8 mouse cellular contexts compared by ENCODE assay signal in the genomic region with DNA sequence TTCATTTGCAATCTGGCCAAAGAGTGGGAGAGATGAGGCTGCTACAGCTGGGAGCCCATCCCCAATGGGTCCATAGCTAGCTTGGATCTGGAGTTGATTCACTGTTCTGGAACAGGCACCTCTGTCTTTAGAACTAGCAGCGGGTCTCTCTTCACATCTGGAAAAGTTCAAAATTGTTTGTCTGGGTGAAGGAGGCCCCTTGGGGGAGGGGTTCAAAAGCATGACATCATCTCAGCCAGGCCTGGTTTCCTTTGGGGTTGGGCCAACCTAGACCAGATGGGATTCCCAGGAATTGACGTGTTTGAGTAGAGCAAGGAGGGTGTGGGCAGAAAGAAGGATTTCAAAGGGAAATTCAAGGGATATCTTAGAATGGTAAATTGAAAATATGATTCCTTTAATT. TPM values are rescaled to one million over a fixed set of nuclear protein-coding genes. Genes with fewer than 3 reads are reported as not detected.
DNase-seq lines count a peak whose midpoint lies in the region; ATAC-seq and TF ChIP-seq lines count a peak whose summit lies in the region.

No protein-coding gene starts in this region.

- H3K4me3 ChIP-seq in heart, embryonic 11.5 days (ENCODE audit: low read depth, low read length), result no peak overlapping the region
- no peak overlapping the region for H3K4me3 ChIP-seq in midbrain, postnatal 0 days (ENCODE audit: low read depth, low read length)
- no peak overlapping the region for H3K4me3 ChIP-seq in hindbrain, embryonic 14.5 days (replicated peaks; ENCODE audit: low read length)

- H3K36me3 ChIP-seq in heart, embryonic 11.5 days (ENCODE audit: control insufficient read depth, insufficient read depth, low read length), result no peaks in the 10 kb centered on the region
- no peaks in the 10 kb centered on the region for H3K36me3 ChIP-seq in midbrain, postnatal 0 days (ENCODE audit: insufficient read depth, low read length)
- no peaks in the 10 kb centered on the region for H3K36me3 ChIP-seq in hindbrain, embryonic 14.5 days (replicated peaks; ENCODE audit: control insufficient read depth, insufficient read depth)

- no peak for TF ChIP-seq CTCF in midbrain, postnatal 0 days (IDR thresholded peaks at IDR 0.05)

- intact Hi-C loops in left cerebral cortex, postnatal 36 days (cut with DNase I), result no loop called here

- 44% methylated on average over 2 of the region's 2 CpGs for WGBS in heart, embryonic 11.5 days (ENCODE audit: insufficient replicate concordance)
- 71% methylated on average over 2 of the region's 2 CpGs for WGBS in midbrain, postnatal 0 days
- WGBS in hindbrain, embryonic 14.5 days, result 78% methylated on average over 2 of the region's 2 CpGs

- no peaks in the 10 kb centered on the region for H3K27me3 ChIP-seq in heart, embryonic 11.5 days (ENCODE audit: control insufficient read depth, insufficient read depth, low read length)
- no peaks in the 10 kb centered on the region for H3K27me3 ChIP-seq in midbrain, postnatal 0 days (ENCODE audit: insufficient read depth, low read length)
- no peaks in the 10 kb centered on the region for H3K27me3 ChIP-seq in hindbrain, embryonic 14.5 days (ENCODE audit: control insufficient read depth, insufficient read depth, low read length)

- H3K27ac ChIP-seq in heart, embryonic 11.5 days (ENCODE audit: low read depth, low read length), result 0 out of 2 replicates have a peak overlapping the region, but pooled peaks have one; percentile 25
- H3K27ac ChIP-seq in midbrain, postnatal 0 days (ENCODE audit: low read depth, low read length), result no peak overlapping the region
- no peak overlapping the region for H3K27ac ChIP-seq in hindbrain, embryonic 14.5 days

- DNase-seq in left cerebral cortex, postnatal 36 days (ENCODE audit: low spot score in 2 of 2), result peak; percentile 42 to 62
- DNase-seq in left cerebral cortex, adult 11 months (ENCODE audit: low spot score), result no peak
- peak; percentile 24 for DNase-seq in forelimb bud, embryonic 11.5 days (ENCODE audit: low read depth, low spot score)
- DNase-seq in lung, postnatal 25 days (ENCODE audit: low spot score), result peak; percentile 38
- no peak for DNase-seq in midbrain, postnatal 0 days (ENCODE audit: low spot score)
- no peak for DNase-seq in hindbrain, embryonic 14.5 days (ENCODE audit: low spot score)

- ATAC-seq in heart, embryonic 11.5 days (replicated peaks; ENCODE audit: insufficient number of reproducible peaks, low FRiP score, low TSS enrichment), result 0 out of 2 replicates have a peak, but pooled peaks have one; percentile 61
- no peak for ATAC-seq in midbrain, postnatal 0 days (ENCODE audit: low FRiP score)
- no peak for ATAC-seq in hindbrain, embryonic 14.5 days (ENCODE audit: low FRiP score)
- ATAC-seq in megakaryocyte-erythroid progenitor cell, adult 5-6 weeks (replicated peaks; ENCODE audit: low FRiP score, low TSS enrichment, poor library complexity, severe bottlenecking), result no peak

- no peak overlapping the region for H3K4me2 ChIP-seq in heart, embryonic 11.5 days
- H3K4me2 ChIP-seq in midbrain, postnatal 0 days (ENCODE audit: low read depth, low read length, poor library complexity, severe bottlenecking), result no peak overlapping the region
- H3K4me2 ChIP-seq in hindbrain, embryonic 14.5 days (replicated peaks), result no peak overlapping the region

- no peak overlapping the region for H3K9ac ChIP-seq in heart, embryonic 11.5 days (ENCODE audit: low read depth, low read length)
- H3K9ac ChIP-seq in midbrain, postnatal 0 days (replicated peaks; ENCODE audit: low read length, poor library complexity, severe bottlenecking), result no peak overlapping the region
- H3K9ac ChIP-seq in hindbrain, embryonic 14.5 days, result no peak overlapping the region

- H3K4me1 ChIP-seq in heart, embryonic 11.5 days (ENCODE audit: control insufficient read depth, insufficient read depth, low read length), result peaks cover 4% of the 10 kb centered on the region
- H3K4me1 ChIP-seq in midbrain, postnatal 0 days (ENCODE audit: insufficient read depth, low read length), result no peaks in the 10 kb centered on the region
- no peaks in the 10 kb centered on the region for H3K4me1 ChIP-seq in hindbrain, embryonic 14.5 days (replicated peaks; ENCODE audit: control insufficient read depth, insufficient read depth, low read length)

- no peaks in the 10 kb centered on the region for H3K9me3 ChIP-seq in heart, embryonic 11.5 days (replicated peaks; ENCODE audit: control insufficient read depth, low read length)
- H3K9me3 ChIP-seq in midbrain, postnatal 0 days (ENCODE audit: low read length), result no peaks in the 10 kb centered on the region
- no peaks in the 10 kb centered on the region for H3K9me3 ChIP-seq in hindbrain, embryonic 14.5 days (ENCODE audit: control insufficient read depth, low read length)

RNA-seq across cellular contexts. Expression of a gene that starts 6.8 kb away (rescaled TPM):
- total RNA-seq in left cerebral cortex, postnatal 36 days (2021), result 10 to 100 TPM; 52.1 to 77.5 TPM
- polyA plus RNA-seq in heart, embryonic 11.5 days (2014; fragmentation: Nextera tagmentation; extraction: Ambion mirVana), result 70.4 and 85.1 TPM in 2 replicates
- 18.5 and 23.9 TPM in 2 replicates for total RNA-seq in midbrain, postnatal 0 days (2014; rRNA removed)
- 17.6 and 20.3 TPM in 2 replicates for polyA plus RNA-seq in midbrain, postnatal 0 days (2015; fragmentation: Nextera tagmentation; extraction: Ambion mirVana)
- 38.3 and 38.6 TPM in 2 replicates for polyA plus RNA-seq in hindbrain, embryonic 14.5 days (2014; fragmentation: Nextera tagmentation; extraction: Ambion mirVana)
- 1.2 TPM in 1 of 2 replicates, not detected in the other for total RNA-seq in megakaryocyte-erythroid progenitor cell, adult 5-6 weeks (2014; fragmentation: Nextera tagmentation)
- total RNA-seq in megakaryocyte-erythroid progenitor cell, adult 5-6 weeks (2017), result 6.7 and 68.5 TPM in 2 replicates

Comparison
In these comparisons a context has a peak if more than half of its experiments do, and no peak if none do; other contexts are left out.
1. DNase-seq: peak in left cerebral cortex, postnatal 36 days (2 of 2), forelimb bud, embryonic 11.5 days (single experiment) and lung, postnatal 25 days (single experiment); none in left cerebral cortex, adult 11 months (single experiment), midbrain, postnatal 0 days (single experiment) and hindbrain, embryonic 14.5 days (single experiment).